Mouse (Mus musculus) thymus, adult 2 months (tissue): ENCODE results near the gene Tmsb10.

Experiments used
- CTCF ChIP-seq: fragments of 200-500 bp; IDR thresholded peaks from 2 replicates; pipeline ENCODE4 v1.5.1; 2012; ENCODE audit warnings: mild to moderate bottlenecking, control low read depth, low read length, moderate library complexity, borderline replicate concordance; ENCODE audit not compliant: control insufficient read depth, poor library complexity, insufficient read depth; ENCODE audit errors: extremely low read depth
- POLR2A ChIP-seq: fragments of 200-500 bp; IDR thresholded peaks from 2 replicates; pipeline ENCODE4 v1.6.1; 2012; ENCODE audit warnings: mild to moderate bottlenecking, low read length, control low read depth, moderate library complexity; ENCODE audit not compliant: control insufficient read depth, poor library complexity, insufficient read depth; ENCODE audit errors: extremely low read depth

DNA sequence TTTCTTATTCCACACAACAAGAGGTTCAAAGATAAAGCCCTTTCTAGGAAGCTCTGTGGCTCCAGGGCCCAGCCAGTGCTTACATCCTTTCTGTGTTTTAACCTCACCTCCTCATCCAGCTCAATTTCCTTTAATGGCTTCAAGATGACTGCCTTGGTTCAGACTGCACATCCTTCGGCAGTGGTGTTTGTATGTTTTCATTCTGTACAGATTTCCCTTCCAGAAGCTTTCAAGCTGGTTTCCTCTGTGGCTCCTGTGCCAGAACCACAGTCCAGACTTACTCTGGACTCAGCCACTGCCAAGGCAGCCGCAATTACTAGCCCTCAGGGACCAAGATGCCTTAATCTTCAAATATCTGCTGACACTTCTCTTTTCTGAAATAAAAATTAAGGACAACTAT, 6.3 kb downstream of the Tmsb10 start:
- TF ChIP-seq POLR2A (no peak), CTCF (no peak)
